Mouse (Mus musculus) forebrain, embryonic 16.5 days (tissue): ENCODE measurements around the gene Clk3. TPM values are rescaled to one million over a fixed set of nuclear protein-coding genes. Genes with fewer than 3 reads are reported as not detected.

ENCODE experiments used
- ATAC-seq: fragments of 200-750 bp; cut with Nextera tagmentation; 2 replicates; pipeline ENCODE4 v1.8.0; 2017; ENCODE audit warnings: mild to moderate bottlenecking, moderate library complexity
- H3K27ac ChIP-seq: fragments of 300-500 bp; sonication (generic); 2 replicates; pipeline ENCODE4 v1.5.1; 2014; ENCODE audit warnings: low read length, control low read depth
- H3K27me3 ChIP-seq: fragments of 300-500 bp; sonication (generic); replicated peaks from 2 replicates; pipeline ENCODE4 v1.6.1; 2014; ENCODE audit warnings: low read length; ENCODE audit not compliant: control insufficient read depth, insufficient read depth
- H3K36me3 ChIP-seq: fragments of 300-500 bp; sonication (generic); 2 replicates; pipeline ENCODE4 v1.6.1; 2014; ENCODE audit not compliant: control insufficient read depth, insufficient read depth
- H3K4me1 ChIP-seq: fragments of 300-500 bp; sonication (generic); replicated peaks from 2 replicates; pipeline ENCODE4 v1.6.1; 2014; ENCODE audit warnings: low read length; ENCODE audit not compliant: control insufficient read depth, insufficient read depth
- H3K4me2 ChIP-seq: fragments of 300-500 bp; sonication (generic); 2 replicates; pipeline ENCODE4 v1.6.1; 2014; ENCODE audit warnings: mild to moderate bottlenecking, low read length, control low read depth
- H3K4me3 ChIP-seq: fragments of 300-500 bp; sonication (generic); replicated peaks from 2 replicates; pipeline ENCODE4 v1.5.1; 2014; ENCODE audit warnings: mild to moderate bottlenecking, low read length, control low read depth
- H3K9ac ChIP-seq: fragments of 300-500 bp; sonication (generic); replicated peaks from 2 replicates; pipeline ENCODE4 v1.6.1; 2014; ENCODE audit warnings: low read depth, low read length, control low read depth
- H3K9me3 ChIP-seq: fragments of 300-500 bp; sonication (generic); 2 replicates; pipeline ENCODE4 v1.6.1; 2016; ENCODE audit warnings: low read length; ENCODE audit not compliant: control insufficient read depth
- WGBS: fragments of 180-500 bp; shearing (Covaris S2); extraction: QIAGEN DNeasy Blood & Tissue Kit; methylation state at CpG from one replicate; pipeline ENCODE4 v1.1.7; 2014; 5-methylcytosine and 5-hydroxymethylcytosine counted together
- polyA plus RNA-seq: library from polyadenylated mRNA; unstranded; fragments of >200 nt; fragmentation: Nextera tagmentation; extraction: Ambion mirVana; gene quantifications from 2 replicates; pipeline ENCODE4 v1.2.1, GENCODE M21; 2015

The Clk3 gene
- polyA plus RNA-seq, 1 experiment from 2014 or later: 88.9 TPM

DNA sequence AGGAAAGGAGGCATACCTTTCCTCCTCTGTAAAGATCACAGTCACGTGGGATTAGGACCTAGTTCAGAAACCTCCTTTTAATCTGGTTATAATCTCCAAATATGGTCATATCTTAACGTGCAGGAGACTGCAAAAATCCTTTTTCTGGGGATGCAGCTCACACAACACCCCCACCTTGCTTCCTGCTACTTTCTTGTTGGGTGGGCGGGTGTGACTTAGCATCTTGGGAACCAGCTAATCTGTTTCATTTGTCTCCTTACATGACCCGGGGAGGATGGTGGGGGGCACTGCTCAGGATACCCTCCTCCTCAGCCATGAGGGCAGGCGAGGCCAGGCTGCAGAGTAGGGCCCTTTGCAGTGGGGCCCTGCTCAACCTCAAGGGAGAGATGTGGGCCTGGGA, 9.4 kb upstream of the Clk3 start:
- Histone ChIP-seq H3K27me3 (no peaks in the 10 kb centered on the region), H3K4me2 (no peak overlapping the region), H3K4me1 (no peaks in the 10 kb centered on the region), H3K9ac (no peak overlapping the region), H3K36me3 (no peaks in the 10 kb centered on the region), H3K9me3 (no peaks in the 10 kb centered on the region), H3K4me3 (no peak overlapping the region), H3K27ac (no peak overlapping the region)
- 72% methylated on average over 5 of the region's 5 CpGs for WGBS
- no peak for ATAC-seq

DNA sequence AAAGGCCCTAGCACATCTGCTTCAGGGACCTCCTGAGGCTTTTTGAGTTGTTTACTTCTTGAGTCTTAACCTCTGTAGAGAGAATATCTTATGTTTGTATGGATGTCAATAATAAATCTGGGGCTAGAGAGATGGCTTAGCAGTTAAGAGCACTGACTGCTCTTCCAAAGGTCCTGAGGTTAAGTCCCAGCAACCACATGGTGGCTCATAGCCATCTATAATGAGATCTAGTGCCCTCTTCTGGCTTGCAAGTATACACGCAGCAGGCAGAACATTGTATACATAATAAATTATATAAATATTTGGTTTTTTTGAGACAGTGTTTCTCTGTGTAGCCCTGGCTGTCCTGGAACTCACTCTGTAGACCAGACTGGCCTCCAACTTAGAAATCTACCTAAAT, 8.5 kb upstream of the Clk3 start:
- no peaks in the 10 kb centered on the region for H3K27me3 ChIP-seq
- ATAC-seq: no peak

DNA sequence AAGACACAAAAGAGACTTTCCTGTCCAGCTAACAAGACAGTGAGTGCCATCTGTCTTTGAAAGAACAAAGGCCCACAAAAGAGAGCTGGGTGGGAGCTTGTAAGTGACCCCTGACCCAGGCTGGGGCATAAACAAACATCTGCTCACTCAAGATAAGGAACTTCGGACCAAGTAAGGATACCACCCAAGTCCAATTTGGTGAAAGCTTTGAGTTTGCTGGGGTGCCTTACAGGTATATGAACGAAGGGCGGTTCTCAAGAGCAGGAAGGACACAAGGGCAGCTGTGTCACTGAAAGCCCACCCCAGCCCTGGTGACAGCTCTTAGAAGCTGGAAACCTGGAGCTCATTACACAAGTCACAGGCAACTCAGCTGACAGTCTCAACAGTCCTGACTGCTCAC, 8.1 kb upstream of the Clk3 start:
- no peak overlapping the region for H3K4me3 ChIP-seq
- no peak for ATAC-seq
- H3K9ac ChIP-seq: no peak overlapping the region
- WGBS: 94% methylated on average over 3 of the region's 3 CpGs
- H3K4me2 ChIP-seq: no peak overlapping the region
- H3K27me3 ChIP-seq: no peaks in the 10 kb centered on the region
- no peak overlapping the region for H3K27ac ChIP-seq
- H3K36me3 ChIP-seq: no peaks in the 10 kb centered on the region
- no peaks in the 10 kb centered on the region for H3K4me1 ChIP-seq
- no peaks in the 10 kb centered on the region for H3K9me3 ChIP-seq

More for the DNA sequence above, 8.5 kb upstream of the Clk3 start:
- Histone ChIP-seq H3K9me3 (no peaks in the 10 kb centered on the region), H3K4me2 (no peak overlapping the region), H3K36me3 (no peaks in the 10 kb centered on the region), H3K27ac (no peak overlapping the region), H3K9ac (no peak overlapping the region), H3K4me3 (no peak overlapping the region), H3K4me1 (no peaks in the 10 kb centered on the region)
- 11% methylated on average over 1 of the region's 1 CpGs for WGBS

DNA sequence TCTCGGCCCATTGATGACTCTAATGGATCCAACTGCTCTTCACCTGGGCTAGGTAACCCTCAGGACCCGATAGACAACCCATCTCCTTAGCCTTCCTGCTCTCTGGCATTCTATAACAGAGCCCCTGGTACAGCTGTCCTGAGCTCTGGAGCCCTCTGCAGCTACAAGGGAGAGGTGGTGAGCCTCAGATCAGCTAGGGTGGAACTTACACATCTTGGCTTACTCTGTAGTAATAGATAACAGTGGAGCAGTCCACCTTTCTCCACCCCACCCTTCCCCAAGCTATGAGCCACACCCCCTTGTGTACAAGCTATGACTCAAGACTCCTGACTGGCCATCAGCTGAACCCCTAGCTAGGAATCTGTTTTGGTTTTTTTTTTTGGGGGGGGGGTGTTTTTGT, 5.2 kb upstream of the Clk3 start:
- Histone ChIP-seq H3K9ac (no peak overlapping the region), H3K4me3 (no peak overlapping the region), H3K9me3 (no peaks in the 10 kb centered on the region), H3K36me3 (no peaks in the 10 kb centered on the region), H3K4me2 (no peak overlapping the region), H3K27ac (no peak overlapping the region), H3K27me3 (no peaks in the 10 kb centered on the region), H3K4me1 (peaks cover 11% of the 10 kb centered on the region)
- ATAC-seq: no peak
- 91% methylated on average over 2 of the region's 2 CpGs for WGBS

DNA sequence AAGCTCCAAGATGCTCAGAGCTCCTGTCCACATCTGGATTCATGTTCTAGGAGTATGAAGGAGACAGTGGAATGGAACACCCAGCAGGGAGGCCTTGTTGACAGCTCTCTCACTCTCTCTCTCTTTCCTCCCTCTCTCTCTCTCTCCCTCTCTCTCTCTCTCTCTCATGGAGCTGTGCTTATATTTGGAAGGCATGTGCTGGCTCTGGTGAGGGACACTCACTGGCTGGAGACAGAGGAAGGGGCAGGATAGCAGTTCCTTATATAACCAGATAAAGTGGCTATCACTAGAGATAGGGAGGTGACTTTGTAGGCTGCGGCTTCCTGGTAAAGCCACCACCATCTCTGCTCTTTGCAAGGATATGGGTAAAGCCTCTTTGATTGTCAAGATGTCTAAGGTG, 4.6 kb upstream of the Clk3 start:
- H3K9ac ChIP-seq: no peak overlapping the region
- H3K4me2 ChIP-seq: no peak overlapping the region
- no peak overlapping the region for H3K4me3 ChIP-seq
- no peak overlapping the region for H3K27ac ChIP-seq
- peaks cover 12% of the 10 kb centered on the region for H3K4me1 ChIP-seq
- no peaks in the 10 kb centered on the region for H3K36me3 ChIP-seq
- 93% methylated on average over 1 of the region's 1 CpGs for WGBS
- H3K27me3 ChIP-seq: no peaks in the 10 kb centered on the region
- H3K9me3 ChIP-seq: no peaks in the 10 kb centered on the region
- no peak for ATAC-seq

DNA sequence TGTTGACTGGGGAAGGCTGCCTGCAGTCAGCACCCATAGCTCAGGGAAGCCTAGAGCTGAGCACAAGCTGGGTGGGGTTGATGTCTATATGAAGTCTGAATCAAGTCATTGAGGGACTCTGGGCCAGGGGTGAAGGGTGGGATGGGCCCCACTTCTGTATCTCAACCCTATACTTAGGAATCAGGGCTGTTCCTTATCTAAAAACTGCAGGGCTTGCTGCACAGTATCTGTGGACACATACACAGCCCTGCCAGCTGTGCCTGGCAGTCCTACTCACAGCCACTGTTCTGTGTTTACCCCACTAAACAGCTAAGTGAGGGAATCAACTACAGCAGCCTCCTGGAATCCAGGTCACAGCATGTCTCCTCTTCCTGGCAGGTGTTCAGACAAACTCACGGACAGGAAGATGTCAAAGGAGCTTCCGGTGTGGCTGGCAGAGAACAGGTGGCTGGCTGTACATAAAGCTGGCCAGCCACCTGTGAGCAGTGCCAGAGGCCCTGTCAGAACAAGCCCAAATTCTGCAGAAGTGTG, 3.9 kb upstream of the Clk3 start:
- WGBS: 76% methylated on average over 2 of the region's 2 CpGs
- Histone ChIP-seq H3K9me3 (no peaks in the 10 kb centered on the region), H3K4me2 (no peak overlapping the region), H3K4me1 (peaks cover 12% of the 10 kb centered on the region), H3K27ac (no peak overlapping the region), H3K36me3 (no peaks in the 10 kb centered on the region), H3K27me3 (no peaks in the 10 kb centered on the region), H3K4me3 (no peak overlapping the region), H3K9ac (no peak overlapping the region)
- no peak for ATAC-seq

DNA sequence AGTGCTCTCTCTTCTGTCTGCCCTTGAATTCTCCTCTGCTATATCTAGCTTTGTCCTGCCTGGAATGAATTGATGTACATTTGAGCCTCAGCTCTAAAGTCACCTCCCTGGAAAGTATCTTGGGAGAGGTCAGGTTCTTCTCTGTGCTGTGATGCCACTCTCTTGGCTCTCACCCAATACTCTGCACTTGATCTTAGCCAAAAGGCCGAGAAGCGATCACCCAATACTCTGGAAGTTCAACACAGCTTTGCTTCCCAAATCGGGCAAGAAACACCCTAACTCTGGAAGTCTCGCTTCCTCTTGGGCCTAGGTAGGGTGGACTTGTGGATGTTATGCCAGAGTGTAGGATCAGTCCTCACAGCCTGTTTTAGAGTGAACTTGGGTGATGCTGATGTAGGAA, 1.6 kb upstream of the Clk3 start:
- Histone ChIP-seq H3K9me3 (no peaks in the 10 kb centered on the region), H3K36me3 (no peaks in the 10 kb centered on the region), H3K4me1 (peaks cover 32% of the 10 kb centered on the region), H3K9ac (no peak overlapping the region), H3K4me3 (no peak overlapping the region), H3K27ac (no peak overlapping the region), H3K27me3 (no peaks in the 10 kb centered on the region), H3K4me2 (no peak overlapping the region)
- no peak for ATAC-seq
- WGBS: 95% methylated on average over 4 of the region's 4 CpGs

DNA sequence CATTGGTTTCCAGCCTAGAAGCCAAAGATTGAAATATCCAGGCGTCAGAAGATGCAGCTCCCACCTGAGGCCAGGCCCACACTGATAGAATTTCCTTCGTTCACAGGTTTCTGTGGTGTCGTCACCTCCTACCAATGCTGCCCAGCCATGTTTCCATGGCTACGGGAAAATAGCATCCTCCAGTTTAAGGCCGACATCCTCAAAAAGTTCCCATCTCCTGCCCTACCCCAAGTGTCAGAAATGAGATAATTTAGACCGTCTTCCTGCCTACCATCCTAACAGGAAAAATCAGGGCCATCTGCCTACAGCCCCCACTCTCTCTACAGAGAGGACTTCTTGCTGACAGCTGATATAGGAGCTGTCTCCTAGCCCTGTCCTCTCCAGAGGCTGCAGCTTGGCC, 771 bp upstream of the Clk3 start:
- peak overlapping the region; percentile 99 for H3K4me2 ChIP-seq
- H3K9ac ChIP-seq: peak overlapping the region; percentile 100
- H3K4me3 ChIP-seq: peak overlapping the region; percentile 98
- no peaks in the 10 kb centered on the region for H3K36me3 ChIP-seq
- WGBS: 28% methylated on average over 6 of the region's 6 CpGs
- no peaks in the 10 kb centered on the region for H3K9me3 ChIP-seq
- H3K27ac ChIP-seq: peak overlapping the region; percentile 100
- no peaks in the 10 kb centered on the region for H3K27me3 ChIP-seq
- H3K4me1 ChIP-seq: peaks cover 37% of the 10 kb centered on the region
- ATAC-seq: no peak

DNA sequence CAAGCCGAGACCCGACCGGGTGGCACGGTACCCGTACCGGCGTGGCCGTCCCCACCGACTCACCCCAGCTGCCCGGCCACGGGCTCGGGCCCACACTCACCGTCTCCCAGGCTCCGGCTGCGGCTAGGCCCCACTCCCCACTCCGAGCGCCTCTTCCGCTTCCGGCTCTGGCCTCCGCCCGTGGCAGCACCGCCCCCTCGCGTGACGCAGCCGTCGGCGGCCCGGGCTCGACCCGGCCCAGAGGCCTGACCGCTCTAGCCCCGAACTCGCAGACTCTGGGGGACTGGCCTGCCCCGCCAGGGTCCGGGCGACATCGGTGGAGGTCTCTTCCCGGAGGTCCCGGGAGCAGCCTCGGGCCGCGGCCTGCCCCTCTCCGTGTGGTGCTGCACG, 691 bp downstream of the Clk3 start:
- Histone ChIP-seq H3K4me2 (peak overlapping the region; percentile 99), H3K9me3 (no peaks in the 10 kb centered on the region), H3K4me3 (peak overlapping the region; percentile 98), H3K36me3 (0 out of 2 replicates have a peak, but pooled peaks cover 8% of the 10 kb centered on the region), H3K9ac (peak overlapping the region; percentile 100), H3K4me1 (peaks cover 37% of the 10 kb centered on the region), H3K27me3 (no peaks in the 10 kb centered on the region), H3K27ac (peak overlapping the region; percentile 100)
- under 1% methylated on average over 39 of the region's 45 CpGs for WGBS
- ATAC-seq: peak; percentile 93
